Mouse (Mus musculus): ENCODE data around the gene Adap2. TPM values are rescaled to one million over a fixed set of nuclear protein-coding genes. Genes with fewer than 3 reads are reported as not detected.
A peak's percentile ranks its signal among the peaks of the same experiment; 100 is the strongest.
"Not testable (repeated sequence)": the region's sequence is repeated elsewhere in the genome, so short reads cannot be mapped to it uniquely, and the experiment has no call there.

The Adap2 gene
- total RNA-seq, 2 experiments from 2014 or later = 6.0 to 6.5 TPM

DNA sequence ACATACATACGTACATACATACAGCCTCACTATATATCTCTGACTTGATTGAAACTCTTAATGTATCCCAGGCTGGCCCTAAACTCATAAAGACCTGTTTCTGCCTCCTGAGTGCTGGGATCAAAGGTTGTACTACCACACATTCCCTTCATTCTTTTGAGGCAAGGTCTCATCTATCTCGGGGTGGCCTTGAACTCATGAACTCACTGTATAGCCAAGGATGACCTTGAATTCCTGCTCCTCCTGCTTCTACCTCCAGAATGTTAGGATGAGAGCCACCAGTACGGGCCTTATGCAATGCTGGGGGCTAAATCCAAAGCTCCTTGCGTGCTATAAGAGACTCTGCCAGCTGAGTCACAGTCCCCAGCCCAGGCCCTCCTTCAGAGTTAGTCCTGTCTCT lies 7.1 kb downstream of the Adap2 start:
- DNase-seq = no peak

DNA sequence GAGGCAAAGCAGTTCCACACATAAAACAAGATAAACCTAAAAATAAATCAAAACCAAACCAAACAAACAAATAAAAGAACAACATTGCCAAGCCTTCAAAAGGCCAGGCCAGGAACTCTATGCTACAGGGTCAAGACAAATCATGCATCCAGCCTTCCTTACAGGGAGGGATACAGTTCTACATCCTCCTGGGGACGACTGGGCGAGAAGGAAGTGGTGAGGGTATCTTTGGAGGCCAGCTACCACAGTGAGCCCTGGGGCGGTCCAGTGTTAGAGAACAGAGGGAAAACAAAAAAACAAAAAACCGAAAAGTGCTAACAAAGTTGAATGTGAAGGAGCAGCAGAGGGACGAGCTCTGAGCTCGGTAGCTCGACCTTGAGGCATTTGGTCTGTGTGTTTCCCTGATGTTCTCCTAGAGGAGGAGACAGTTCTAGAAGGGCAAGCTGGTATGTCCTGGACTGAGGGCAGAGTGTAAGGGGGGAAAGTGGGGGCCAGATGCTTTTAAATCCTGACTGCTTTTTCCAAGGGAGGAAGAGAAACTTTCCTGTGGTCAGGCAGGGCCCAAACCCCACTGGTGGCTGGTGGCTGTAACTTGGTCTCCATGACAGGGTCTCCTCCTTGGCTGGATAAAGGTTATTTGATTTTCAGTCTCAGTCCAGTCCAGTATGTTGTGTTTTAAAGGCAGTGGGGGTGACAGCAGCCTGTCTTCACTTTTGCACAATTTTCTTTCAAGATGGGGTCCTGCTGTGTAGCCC lies 9.6 kb downstream of the Adap2 start:
- no peak for DNase-seq

DNA sequence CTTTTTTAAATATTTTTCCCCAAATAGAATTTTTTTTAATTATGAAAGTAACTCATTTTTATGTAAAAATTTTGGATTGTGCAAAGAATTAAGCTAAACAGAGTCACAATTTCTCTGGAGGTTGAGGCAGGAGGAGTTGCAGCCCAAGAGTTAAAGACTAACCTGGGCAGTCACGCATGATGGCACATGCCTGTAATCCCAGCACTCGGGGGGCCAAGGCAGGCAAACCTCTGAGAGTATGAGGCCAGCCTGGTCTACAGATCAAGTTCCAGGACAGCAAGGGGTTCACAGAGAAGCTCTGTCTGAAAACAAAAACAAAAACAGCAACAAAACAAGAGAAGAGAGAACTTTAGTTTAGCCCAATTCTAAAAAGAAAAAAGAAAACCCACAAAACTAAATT lies 10.3 kb downstream of the Adap2 start:
- no peak for DNase-seq

DNA sequence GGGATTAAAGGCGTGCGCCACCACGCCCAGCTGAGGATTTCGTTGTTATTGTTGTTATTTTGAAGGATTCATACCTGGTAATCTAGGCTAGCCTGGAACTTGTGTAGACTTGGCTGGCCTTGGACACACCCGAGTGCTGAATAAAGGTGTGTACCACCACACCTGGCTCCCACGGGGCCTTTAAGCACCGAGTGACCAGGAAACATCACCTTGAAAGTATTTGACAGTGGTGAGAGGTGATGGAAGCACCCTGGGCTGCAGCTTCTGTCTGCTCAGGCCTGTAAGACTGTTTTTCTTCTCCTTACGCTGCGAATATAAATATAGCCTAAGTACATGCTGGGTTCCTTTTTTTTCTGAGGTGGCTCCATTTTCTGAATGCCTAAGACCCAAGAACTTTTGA lies 14.2 kb downstream of the Adap2 start:
- DNase-seq = no peak

DNA sequence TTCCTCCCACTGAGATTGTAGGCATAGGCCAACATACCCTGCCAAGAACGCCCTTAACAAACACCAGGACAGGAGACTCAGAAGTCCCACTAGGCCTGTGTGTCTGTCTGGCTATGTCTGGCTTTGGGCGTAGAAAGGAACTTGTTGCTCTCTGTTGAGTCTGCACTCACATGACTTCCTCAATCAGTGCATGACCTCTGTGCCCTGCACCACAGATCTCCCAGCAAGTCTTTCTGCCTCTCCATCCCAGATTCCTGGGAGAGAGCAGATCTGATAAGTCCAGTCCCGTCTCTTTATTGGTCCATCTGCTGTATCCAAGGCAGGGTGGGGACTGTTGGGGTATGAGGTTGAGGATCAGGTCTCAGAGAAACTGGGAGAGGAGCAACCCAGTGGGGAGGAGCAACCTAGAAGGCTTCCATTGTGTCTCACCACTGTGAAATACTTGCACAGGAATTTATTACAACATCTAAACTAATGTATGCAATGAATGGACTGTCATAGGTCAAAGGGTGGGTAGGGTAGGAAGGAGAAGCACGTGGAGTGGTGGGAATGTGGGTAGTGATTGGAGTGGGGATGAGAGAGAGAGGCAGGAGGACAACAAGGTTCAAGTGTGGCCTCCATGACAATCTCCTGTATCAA lies 14.8 kb downstream of the Adap2 start:
- no peak for DNase-seq

DNA sequence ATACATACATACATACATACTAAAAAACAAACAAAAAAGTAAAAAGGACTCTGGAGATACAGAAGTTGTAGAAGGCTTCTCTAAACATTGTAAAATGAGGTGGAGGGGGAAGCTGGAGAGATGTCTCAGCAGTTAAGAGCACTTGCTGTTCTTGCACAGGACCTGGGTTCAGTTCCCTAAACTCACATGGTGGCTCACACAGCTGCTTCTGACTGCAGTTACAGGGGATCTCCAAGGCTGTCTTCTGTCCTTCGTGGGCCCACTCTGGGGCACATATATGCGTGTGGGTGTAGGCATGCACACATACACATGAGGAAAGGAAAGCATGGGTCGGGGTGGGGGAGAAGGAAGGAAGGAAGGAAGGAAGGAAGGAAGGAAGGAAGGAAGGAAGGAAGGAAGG lies 15.7 kb downstream of the Adap2 start:
- DNase-seq = no peak

DNA sequence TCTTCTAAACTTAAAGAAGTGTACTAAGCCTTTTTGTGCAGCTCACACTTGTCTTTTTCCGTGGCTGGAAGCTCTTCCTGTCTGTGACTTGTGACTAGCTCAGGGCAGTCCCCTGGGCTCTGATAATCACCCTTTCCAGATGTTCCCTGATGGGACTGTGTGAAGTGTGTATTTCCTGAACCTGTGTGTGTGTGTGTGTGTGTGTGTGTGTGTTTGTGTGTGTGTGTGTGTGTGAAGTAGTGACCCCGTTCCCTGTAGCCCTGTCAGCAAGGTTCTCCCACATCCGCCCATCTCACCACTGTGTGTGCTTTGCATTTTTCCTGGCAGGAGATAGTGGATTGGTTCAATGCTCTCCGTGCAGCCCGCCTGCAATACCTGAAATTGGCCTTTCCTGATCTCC lies 16.4 kb downstream of the Adap2 start:
- DNase-seq = no peak

DNA sequence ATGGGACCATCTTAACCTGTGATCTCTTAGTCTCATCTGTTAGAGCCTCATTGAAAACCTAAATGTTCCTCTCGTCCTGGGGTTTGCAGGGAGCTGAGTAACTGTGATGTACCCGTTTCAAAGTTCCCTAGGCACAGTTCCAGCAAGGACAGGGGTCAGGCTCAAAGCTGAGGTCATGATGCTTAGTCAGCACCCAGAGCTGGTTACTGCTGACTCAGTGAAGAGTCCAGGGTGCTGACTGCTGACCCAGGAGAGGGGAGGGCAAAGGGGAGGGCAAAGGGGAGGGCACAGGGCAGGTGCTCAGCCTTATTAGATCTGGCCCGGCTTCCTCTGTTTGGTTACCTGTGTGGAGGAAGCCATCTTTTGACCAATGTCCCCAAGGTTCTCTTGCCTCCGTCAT lies 18.0 kb downstream of the Adap2 start:
- DNase-seq = no peak

DNA sequence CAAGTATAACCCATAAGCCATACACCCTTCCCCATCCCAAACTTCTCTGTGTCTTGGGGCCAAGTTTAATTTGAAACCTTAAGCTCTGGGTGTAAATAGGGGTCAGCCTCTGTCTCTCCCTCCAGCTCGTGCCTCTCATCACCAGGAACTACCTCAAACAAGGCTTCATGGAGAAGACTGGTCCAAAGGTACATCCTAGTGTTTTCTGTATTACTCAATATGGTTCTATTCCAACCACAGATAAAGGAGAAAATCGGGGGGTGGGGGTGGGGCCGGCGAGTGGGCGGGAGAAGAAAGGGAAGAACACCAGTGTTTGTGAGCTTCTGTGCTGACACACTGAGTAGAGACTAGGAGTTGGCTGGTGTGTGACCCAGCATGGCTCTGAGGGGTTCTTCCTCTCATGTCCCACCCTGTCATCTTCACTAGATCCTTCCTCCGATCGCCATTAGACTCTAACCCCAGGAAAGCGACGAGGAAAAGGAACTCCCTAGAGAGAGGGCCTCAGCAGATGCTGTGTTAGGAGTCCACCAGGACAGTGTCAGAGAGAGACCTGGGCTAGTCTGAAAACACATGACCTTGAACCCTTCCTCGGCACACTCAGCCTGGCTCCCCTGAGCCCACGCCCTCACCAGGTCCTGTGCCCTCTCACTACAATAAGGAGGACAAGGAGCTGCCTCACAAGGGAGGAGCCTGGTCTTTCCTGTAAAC lies 20.2 kb downstream of the Adap2 start:
- DNase-seq = no peak

DNA sequence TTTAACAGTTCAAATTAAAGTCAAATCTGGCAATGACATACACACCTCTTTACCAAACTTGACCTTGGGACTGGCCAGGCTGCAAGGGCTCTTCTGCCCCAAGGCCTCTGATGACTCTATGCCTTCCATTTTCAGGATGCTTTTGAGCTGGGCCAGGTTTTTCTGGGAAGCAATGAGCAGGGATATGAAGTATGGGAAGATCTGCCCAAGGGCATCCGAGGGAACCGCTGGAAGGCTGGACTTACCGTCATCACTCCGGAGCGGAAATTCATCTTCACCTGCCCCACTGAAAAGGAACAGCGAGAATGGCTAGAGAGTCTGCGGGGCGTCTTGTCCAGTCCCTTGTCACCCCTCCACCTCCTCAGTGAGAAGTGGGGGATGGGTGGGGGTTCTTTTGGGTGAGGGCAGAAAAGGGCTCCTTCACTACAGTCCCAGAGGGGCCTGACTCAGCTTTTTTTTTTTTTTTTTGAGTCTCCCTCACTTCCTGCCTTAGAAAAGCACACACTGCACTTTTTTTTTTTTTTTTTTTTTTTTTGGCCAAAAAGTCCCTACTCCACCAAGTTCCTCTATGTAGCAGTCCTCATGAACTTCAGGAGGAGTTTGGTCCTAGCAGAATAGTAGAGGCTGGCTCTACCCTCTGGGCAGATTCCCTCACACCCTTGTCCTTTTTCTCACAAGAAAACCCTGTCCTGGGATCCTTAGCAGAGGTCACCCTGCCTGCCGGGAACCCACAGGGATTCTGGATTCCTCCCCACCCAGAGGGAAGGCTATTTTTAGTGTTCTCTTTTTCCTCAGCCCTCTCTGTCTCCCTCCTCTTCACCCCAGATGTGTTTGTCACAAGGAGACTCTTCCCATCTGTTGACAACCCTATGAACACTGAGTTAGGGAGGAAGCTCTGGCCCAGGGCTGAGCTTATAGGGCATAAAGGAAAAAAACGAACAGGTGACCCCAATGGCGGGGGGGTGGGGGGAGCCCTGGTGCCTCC lies 23.3 kb downstream of the Adap2 start:
- no peak for DNase-seq

DNA sequence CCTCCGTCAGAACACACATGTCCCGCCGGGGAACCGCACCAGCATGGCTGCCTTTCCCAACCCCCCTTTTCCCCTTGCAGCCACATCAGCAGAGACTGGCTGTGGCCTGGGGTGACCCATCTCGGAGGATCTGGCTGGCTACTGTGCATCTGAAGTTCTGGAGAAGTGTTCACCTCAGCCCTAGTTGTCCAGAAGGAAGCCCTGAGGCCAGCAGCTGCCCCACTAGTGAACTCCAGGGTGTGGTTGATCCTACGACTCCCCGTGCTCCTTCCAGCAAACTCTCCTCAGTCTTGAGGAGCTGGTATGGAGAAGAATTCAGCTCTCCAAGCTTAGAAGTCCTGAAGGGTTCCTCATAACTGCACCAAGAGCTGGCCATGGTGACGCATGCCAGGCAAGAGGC lies 24.4 kb downstream of the Adap2 start:
- no peak for DNase-seq

DNA sequence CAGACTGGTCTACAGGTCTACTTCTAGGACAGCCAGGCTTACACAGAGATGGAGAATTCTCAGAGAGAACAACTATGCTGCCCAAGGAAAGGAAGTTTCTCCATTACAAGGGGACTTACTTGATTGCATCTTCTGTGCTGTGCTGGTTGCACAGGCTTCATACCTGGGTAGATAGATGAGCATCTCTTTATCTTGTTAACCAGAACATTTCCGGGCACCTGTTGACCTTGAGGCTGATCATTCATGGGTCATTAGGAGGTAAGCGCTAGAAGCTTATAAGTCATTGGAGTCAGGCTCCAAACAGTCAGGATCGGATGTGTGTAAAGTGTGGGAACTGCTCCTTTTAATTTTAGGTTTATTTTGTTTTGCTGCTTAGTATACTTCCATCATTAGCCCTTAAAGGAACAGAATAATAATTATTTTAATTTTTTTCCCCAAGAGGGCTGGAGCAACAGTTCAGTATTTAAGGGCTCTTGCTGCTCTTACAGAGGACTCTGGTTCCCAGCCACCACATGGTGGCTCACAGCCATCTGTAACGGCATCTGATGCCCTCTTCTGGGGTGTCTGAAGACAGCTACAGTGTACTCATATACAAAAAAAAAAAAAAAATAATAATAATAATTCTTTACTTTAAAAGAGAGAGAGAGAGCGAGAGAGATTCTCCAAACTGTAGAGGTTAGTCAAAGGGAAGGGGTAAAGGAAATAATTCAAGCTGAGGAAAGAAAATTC lies 27.3 kb downstream of the Adap2 start:
- DNase-seq = no peak

DNA sequence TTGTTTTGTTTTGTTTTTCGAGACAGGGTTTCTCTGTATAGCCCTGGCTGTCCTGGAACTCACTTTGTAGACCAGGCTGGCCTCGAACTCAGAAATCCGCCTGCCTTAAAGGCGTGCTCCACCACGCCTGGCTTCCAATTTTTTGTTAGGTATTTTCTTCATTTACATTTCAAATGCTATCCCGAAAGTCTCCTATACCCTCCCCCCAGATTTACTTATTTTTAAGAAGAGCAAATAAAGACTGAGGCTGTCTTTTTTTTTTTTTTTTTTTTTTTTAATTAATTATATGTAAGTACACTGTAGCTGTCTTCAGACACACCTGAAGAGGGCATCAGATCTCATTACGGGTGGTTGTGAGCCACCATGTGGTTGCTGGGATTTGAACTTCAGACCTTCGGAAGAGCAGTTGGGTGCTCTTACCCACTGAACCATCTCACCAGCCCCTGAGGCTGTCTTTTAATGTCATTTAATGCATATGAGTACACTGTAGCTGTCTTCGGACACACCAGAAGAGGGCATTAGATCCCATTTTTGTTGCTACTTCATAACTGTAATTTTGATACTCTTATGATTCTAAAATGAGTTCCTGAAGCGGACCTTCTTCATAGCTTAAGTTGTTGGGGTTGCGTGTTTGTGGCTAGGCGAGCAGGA lies 29.3 kb downstream of the Adap2 start:
- not testable (repeated sequence) for DNase-seq

DNA sequence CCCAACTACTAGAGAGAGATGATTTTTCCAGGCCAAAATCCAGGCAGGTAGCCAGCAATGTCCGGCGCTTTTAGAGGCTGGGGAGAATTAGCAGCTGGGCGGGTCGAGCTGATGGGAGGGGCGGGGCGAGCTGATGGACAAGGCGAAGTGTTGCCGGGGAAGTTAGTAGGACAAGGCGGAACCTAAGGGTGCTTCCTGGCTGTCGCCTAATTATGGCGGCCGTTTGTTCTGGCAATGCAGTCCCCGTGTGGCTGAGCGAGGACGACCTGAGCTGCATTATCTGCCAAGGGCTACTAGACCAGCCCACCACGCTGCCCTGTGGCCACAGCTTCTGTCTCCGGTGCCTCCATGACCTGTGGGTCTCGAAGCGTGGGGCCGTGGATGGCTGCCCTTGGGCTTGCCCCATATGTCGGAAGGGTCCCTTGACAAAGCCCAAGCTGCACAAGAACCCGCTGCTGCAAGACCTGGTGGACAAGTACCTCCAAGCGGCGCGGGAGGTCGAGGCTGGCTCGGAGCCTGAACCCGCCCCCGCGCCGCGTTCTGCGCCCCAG lies 29.9 kb downstream of the Adap2 start, which contains the start of gene Rnf135:
TSS of gene Rnf135 (plus strand) at position 147 of the 551 bp plus-strand sequence.
- peak; percentile 75 to 78 for DNase-seq

DNA sequence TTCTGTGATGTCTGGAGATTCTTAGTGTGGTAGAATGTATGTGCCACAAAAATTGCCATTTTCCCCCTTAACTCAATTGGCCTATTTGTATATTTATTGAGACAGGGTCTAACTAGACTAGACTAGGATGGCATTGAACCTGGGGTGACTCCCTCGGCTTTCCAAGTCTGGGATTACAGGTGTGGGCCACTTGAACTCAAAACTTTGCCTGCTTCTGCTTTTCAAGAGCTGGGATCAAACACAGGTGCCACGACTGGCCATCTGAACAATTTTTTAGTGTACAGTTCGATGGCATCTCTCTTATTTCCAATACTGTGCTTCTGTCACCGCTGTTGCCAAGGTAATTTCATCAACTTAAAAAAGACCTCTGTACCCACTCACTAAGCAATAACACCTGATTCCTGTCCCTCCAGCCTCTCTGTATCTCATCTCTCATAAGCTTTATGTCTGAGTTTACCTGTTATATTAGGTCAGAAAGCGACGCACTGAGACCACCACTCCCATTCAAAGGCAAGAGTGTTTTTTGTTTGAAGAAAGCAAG lies 30.7 kb downstream of the Adap2 start:
- DNase-seq = no peak

DNA sequence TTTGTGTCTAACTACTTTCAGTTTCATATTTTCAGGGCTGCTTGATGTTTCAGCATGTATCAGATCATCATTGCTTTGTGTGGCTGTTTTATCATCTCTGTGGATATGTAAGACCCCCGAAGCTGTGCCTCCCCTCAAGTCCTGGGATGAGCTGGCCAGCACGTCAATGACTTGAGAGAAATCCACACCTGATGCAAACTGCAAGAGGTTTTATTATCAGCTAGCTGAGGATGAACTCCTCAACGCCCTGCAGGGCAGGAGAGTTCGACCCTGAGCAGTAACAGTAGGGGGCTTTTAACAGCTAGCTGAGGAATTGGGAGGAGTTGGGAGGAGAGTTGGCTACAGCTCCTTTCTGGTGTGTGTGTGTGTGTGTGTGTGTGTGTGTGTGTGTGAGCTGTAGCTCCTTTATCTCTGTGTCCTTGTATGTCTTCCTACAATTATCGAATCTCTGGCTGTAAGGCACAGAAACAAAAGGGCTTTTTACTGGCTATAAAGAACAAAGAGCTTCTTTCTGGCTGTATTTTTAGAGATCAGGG lies 31.6 kb downstream of the Adap2 start:
- DNase-seq = not testable (repeated sequence)

DNA sequence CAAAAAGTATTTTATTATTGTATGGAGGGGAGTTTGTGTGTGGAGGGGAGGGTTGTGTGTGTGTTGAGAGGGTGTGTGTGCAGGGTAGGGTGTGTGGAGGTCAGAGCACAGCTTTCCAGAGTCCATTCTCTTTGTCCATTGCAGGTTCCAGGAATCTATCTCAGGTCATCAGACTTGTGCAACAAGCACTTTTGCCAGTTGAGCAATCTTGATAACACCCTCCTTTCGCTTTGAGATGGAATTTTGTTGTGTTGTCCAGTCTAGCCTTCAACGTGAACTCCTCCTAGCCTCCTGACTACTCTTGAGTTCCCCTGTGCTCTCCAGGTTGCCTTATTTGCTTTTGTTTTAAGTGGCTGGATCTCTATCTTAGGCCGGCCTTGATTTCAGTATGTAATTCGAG lies 36.4 kb downstream of the Adap2 start:
- DNase-seq = no peak

DNA sequence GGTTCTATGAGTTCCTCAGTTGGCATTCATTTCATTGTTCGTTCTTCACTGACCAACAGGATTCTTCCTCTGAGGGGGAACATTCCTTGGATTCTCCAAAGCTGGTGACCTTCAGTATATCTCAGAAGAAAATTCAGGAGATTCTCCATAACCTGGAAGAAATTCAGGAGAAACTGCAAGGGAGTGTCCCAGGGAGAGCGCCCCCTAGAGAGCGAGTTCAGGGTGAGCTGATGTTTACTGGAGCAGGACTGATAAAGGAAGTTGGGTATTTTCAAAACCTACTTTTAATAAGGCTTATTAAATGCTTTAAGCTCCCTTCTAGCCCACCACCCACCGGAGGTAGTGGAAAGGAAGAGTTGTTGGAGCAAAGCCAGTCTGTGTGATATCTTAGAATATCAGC lies 39.9 kb downstream of the Adap2 start:
- no peak for DNase-seq

DNA sequence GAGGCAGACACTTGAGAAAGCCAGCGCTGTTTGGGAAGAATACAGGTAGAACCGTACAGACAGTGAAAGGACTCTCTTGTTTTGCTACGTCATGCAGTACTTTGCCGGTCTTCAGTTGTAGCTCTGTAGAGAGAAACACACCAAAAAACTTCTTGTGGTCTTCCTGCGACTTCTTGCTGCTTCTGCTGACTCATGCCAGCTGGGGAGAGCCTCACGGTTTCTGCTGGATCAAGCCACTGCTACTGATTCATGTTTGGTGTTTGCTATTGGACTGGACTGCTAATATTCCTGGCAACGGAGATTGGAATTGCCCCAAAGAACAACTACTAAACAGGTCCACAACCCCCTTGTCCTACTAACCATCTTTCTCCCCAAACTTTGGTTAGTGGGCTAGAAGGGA lies 42.4 kb downstream of the Adap2 start:
- no peak for DNase-seq

DNA sequence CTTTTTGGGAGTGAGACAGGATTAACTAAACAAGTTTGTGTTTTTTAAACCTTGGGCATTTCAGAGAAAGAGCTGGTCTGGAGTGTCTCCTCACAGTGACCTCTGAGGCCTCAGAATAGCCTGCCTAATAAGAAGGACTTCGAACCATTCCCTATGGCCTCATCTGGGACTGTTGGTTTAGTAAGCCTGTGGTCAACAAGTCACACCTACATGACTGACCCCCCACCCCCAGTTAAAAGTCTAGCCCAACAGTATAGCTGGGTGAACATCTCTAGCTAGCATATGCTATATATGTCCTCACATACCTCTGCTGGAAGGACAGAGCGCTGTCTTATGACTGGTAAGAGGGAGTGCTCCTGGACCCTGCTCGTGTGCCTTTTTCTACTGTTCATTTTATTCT lies 45.4 kb downstream of the Adap2 start:
- DNase-seq = no peak

Measured in layer of hippocampus, postnatal 36 days (tissue).